Mouse (Mus musculus) limb, embryonic 14.5 days (tissue): Measurements from ENCODE around the gene Hspa4. TPM values are rescaled to one million over a fixed set of nuclear protein-coding genes. Genes with fewer than 3 reads are reported as not detected.

ENCODE experiments used
- ATAC-seq: fragments of 200-750 bp; cut with Nextera tagmentation; 2 replicates; pipeline ENCODE4 v1.8.0; 2017; ENCODE audit warnings: low read depth, moderate number of reproducible peaks, moderate TSS enrichment; ENCODE audit not compliant: low FRiP score
- DNase-seq: peaks from one replicate; pipeline ENCODE4 v3.0.0-alpha.2; 2015; ENCODE audit warnings: low spot score
- H3K27ac ChIP-seq: fragments of 300-500 bp; sonication (generic); replicated peaks from 2 replicates; pipeline ENCODE4 v1.5.1; 2014; ENCODE audit warnings: low read depth, mild to moderate bottlenecking, low read length, moderate library complexity, mixed read lengths
- H3K27me3 ChIP-seq: fragments of 300-500 bp; sonication (generic); 2 replicates; pipeline ENCODE4 v1.6.1; 2014; ENCODE audit warnings: low read length, mixed read lengths; ENCODE audit not compliant: control insufficient read depth, insufficient read depth
- H3K36me3 ChIP-seq: fragments of 300-500 bp; sonication (generic); 2 replicates; pipeline ENCODE4 v1.6.1; 2014; ENCODE audit warnings: mild to moderate bottlenecking, low read length, moderate library complexity, mixed read lengths; ENCODE audit not compliant: control insufficient read depth, insufficient read depth
- H3K4me1 ChIP-seq: fragments of 300-500 bp; sonication (generic); 2 replicates; pipeline ENCODE4 v1.6.1; 2014; ENCODE audit warnings: antibody characterized with exemption, low read length, mixed read lengths; ENCODE audit not compliant: control insufficient read depth, insufficient read depth
- H3K4me2 ChIP-seq: fragments of 300-500 bp; sonication (generic); replicated peaks from 2 replicates; pipeline ENCODE4 v1.6.1; 2014; ENCODE audit warnings: low read depth, mild to moderate bottlenecking, low read length, moderate library complexity; ENCODE audit not compliant: severe bottlenecking
- H3K4me3 ChIP-seq: fragments of 300-500 bp; sonication (generic); replicated peaks from 2 replicates; pipeline ENCODE4 v1.5.1; 2014; ENCODE audit warnings: low read length
- H3K9ac ChIP-seq: fragments of 300-500 bp; sonication (generic); 2 replicates; pipeline ENCODE4 v1.6.1; 2014; ENCODE audit warnings: mild to moderate bottlenecking, low read depth, low read length, moderate library complexity; ENCODE audit not compliant: severe bottlenecking
- H3K9me3 ChIP-seq: fragments of 300-500 bp; sonication (generic); 2 replicates; pipeline ENCODE4 v1.6.1; 2016; ENCODE audit warnings: low read length; ENCODE audit not compliant: control insufficient read depth
- POLR2A ChIP-seq: fragments of 200-500 bp; IDR thresholded peaks from 2 replicates; pipeline ENCODE4 v1.8.0; 2012; ENCODE audit warnings: inconsistent platforms, mild to moderate bottlenecking, moderate library complexity, borderline replicate concordance; ENCODE audit not compliant: insufficient read depth, insufficient read length; ENCODE audit errors: extremely low read depth
- WGBS: fragments of 180-500 bp; shearing (Covaris S2); extraction: QIAGEN DNeasy Blood & Tissue Kit; methylation state at CpG from one replicate; pipeline ENCODE4 v1.1.7; 2014; 5-methylcytosine and 5-hydroxymethylcytosine counted together
- polyA plus RNA-seq, 2 experiments: library from polyadenylated mRNA; depleted of rRNA in 1 of 2; stranded (reverse) in 1 of 2; unstranded in 1 of 2; fragments of >200 nt; fragmentation: Nextera tagmentation in 1 of 2; extraction: Ambion mirVana in 1 of 2; gene quantifications; 2 replicates each; pipeline versions ENCODE4 v1.2.1 to v1.2.3; 2012 to 2014

Hspa4 gene
- polyA plus RNA-seq, 2 experiments: 62.6 to 79.9 TPM

DNA sequence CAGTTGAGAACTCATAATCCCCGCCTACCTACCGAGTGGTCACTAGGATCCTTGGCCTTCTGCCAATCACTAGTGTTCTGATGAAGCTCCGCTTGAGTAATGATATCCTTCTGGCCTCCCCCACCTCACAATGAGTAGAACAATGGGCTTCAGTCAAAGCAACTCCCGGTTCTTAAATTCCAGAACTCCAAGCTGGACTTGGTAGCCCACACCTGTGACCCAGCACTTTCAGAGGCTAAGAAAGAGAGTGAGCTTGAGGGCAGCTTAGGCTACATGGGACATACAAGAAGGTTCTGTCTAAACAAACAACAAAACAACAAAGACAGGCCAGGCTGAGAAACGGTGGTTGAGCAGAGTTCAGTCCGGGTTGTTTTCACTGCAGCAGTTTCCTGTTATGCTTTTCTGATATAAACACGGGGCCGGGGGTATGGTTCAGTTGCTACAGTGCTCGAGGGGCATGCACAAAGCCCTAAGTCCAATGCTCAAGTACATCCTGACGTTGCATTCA lies 7.4 kb upstream of the Hspa4 start:
- H3K4me3 ChIP-seq: no peak overlapping the region
- no peaks in the 10 kb centered on the region for H3K27me3 ChIP-seq
- TF ChIP-seq POLR2A: no peak
- peaks cover 6% of the 10 kb centered on the region; the same call in 1 of the 2 replicates for H3K4me1 ChIP-seq
- H3K27ac ChIP-seq: no peak overlapping the region
- H3K9ac ChIP-seq: no peak overlapping the region
- 73% methylated on average over 10 of the region's 10 CpGs for WGBS
- DNase-seq: peak; percentile 70
- ATAC-seq: no peak
- no peaks in the 10 kb centered on the region for H3K9me3 ChIP-seq
- H3K4me2 ChIP-seq: no peak overlapping the region
- H3K36me3 ChIP-seq: no peaks in the 10 kb centered on the region

DNA sequence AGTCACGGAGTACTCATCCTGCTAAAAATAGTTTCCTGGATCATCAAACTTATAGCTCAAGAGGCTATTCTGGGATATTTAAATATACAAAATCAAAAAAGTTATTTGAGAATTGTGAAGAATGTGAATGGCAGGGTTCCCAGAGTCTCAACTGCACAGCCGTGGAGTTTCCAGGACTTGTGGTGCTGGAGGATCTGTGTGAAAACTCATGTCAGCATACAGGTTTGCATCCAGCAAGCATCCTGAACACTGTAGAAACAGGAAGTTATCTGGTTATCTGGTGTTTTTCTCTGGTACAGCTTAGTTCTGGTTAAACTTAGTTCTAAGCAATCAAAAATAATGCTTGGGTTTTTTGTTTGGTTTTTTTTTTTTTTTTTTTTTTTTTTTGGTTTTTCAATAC lies 6.7 kb upstream of the Hspa4 start:
- Histone ChIP-seq H3K4me3 (no peak overlapping the region), H3K4me2 (no peak overlapping the region), H3K9me3 (no peaks in the 10 kb centered on the region), H3K9ac (no peak overlapping the region), H3K27ac (no peak overlapping the region), H3K27me3 (no peaks in the 10 kb centered on the region), H3K4me1 (peaks cover 6% of the 10 kb centered on the region; the same call in 1 of the 2 replicates), H3K36me3 (no peaks in the 10 kb centered on the region)
- TF ChIP-seq POLR2A: no peak
- 69% methylated on average over 2 of the region's 2 CpGs for WGBS
- DNase-seq (peak; percentile 57), ATAC-seq (no peak)

DNA sequence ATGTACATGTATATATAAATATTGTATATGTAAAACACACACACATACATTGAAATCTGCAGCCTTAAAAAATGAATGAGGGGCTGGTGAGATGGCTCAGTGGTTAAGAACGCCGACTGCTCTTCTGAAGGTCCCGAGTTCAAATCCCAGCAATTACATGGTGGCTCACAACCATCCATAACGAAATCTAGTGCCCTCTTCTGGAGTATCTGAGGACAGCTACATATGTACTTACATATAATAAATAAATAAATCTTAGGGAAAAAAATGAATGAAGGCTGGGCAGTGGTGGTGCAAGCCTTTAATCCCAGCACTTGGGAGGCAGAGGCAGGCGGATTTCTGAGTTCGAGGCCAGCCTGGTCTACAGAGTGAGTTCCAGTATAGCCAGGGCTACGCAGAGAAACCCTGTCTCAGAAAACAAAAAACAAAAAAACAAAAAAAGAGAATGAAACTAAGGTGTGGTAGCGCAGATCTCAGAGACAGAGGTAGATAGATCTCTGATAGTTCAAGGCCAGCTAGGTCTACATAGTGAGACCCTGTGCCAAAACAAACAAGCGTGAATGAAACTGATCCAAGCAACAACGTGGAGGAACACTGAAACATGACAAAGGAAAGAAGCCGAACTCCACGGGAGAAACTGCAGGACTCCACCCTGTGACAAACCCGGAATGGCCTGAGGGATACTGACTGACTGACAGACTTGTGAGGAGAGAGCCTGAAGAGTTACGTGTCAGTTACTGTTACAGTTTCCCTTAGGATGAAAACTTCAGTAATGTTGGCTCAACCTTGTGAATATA lies 4.0 kb upstream of the Hspa4 start:
- no peak for TF ChIP-seq POLR2A
- H3K4me1 ChIP-seq: peaks cover 12% of the 10 kb centered on the region; the same call in 1 of the 2 replicates
- H3K27ac ChIP-seq: no peak overlapping the region
- no peaks in the 10 kb centered on the region for H3K36me3 ChIP-seq
- 88% methylated on average over 14 of the region's 14 CpGs for WGBS
- H3K27me3 ChIP-seq: no peaks in the 10 kb centered on the region
- H3K9ac ChIP-seq: no peak overlapping the region
- H3K4me3 ChIP-seq: no peak overlapping the region
- H3K4me2 ChIP-seq: no peak overlapping the region
- ATAC-seq (no peak), DNase-seq (no peak)
- no peaks in the 10 kb centered on the region for H3K9me3 ChIP-seq

GRCm38 (mm10) chr11:53301167-53301515 lies 884 bp upstream of the Hspa4 start:
- ATAC-seq: no peak
- Histone ChIP-seq H3K4me3 (peak overlapping the region; percentile 100), H3K27me3 (no peaks in the 10 kb centered on the region), H3K36me3 (peaks cover 12% of the 10 kb centered on the region), H3K9me3 (no peaks in the 10 kb centered on the region), H3K9ac (peak overlapping the region; percentile 98), H3K4me1 (peaks cover 15% of the 10 kb centered on the region), H3K4me2 (peak overlapping the region; percentile 63), H3K27ac (peak overlapping the region; percentile 94)
- no peak for DNase-seq
- no peak for TF ChIP-seq POLR2A
- 54% methylated on average over 9 of the region's 9 CpGs for WGBS

- DNase-seq: peak; percentile 49
These were observed 517 bp downstream of the Hspa4 start for GRCm38 (mm10) chr11:53299551-53300329.

More at GRCm38 (mm10) chr11:53299551-53300329, 517 bp downstream of the Hspa4 start:
- Histone ChIP-seq H3K4me3 (peak overlapping the region; percentile 100), H3K27ac (peak overlapping the region; percentile 94), H3K27me3 (no peaks in the 10 kb centered on the region), H3K4me1 (peaks cover 15% of the 10 kb centered on the region), H3K36me3 (peaks cover 12% of the 10 kb centered on the region), H3K9me3 (no peaks in the 10 kb centered on the region), H3K9ac (peak overlapping the region; percentile 98), H3K4me2 (peak overlapping the region; percentile 63)
- ATAC-seq: peak; percentile 55
- no peak for TF ChIP-seq POLR2A
- WGBS: under 1% methylated on average over 55 of the region's 80 CpGs
